Mouse (Mus musculus): ENCODE measurements around the gene Ccar1.
"Not testable (repeated sequence)": the region's sequence is repeated elsewhere in the genome, so short reads cannot be mapped to it uniquely, and the experiment has no call there.

Gene Ccar1

DNA sequence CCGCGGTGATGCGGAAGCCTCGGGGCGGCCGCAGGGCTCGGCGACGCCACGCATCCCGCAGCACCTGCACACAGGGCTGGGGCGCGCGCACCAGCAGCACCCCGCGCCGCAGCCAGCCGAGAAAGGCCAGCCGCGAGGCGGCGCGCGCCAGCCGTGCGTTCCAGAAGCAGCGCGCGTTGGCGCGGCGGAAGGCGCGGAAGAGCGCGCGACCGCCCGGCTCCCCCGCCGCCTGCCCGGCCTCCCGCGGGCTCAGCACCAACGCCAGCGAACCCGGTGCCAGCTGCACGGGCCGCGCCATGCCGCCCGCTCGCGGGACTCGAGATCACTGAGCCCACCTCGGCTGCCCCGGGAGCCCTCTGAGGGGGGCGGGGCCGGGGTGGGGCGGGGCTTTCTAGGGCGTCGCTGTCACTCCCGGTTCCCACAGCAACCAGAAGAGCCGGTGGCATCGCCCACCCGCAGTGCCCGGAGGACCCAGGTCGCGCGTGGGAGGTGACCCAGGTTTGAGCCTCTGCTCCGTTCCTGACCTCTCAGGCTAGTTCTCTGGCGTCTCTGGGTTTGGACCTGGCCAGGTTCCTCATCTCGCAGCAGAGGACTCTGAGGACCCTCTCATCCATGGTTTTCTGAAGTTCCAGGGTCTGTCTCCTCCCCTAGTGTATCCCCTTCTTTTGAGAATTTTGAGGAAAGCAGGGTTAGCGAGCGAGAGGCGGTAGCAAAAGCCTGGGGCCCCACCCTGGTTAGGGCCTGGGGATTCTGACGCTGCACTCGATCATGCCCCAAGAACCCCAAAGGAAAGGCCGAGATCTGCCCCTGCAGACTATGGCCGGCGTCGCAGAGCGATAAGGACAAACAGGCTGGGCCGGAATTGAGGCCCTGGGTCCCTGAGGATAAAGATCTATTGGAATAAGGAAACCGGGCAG, 66.1 kb downstream of the Ccar1 start, which contains the start of gene Stox1:
Stox1 (minus strand) TSS at position 358 of the 917 bp plus-strand sequence.
- DNase-seq (ENCODE audit: low read depth, low spot score): peak; percentile 34

GRCm38 (mm10) chr10:62724936-62725335, 67.2 kb downstream of the Ccar1 start:
- DNase-seq (ENCODE audit: low read depth, low spot score): no peak

- no peak for DNase-seq (ENCODE audit: low read depth, low spot score)
These were observed 69.4 kb downstream of the Ccar1 start for GRCm38 (mm10) chr10:62722701-62723100.

DNA sequence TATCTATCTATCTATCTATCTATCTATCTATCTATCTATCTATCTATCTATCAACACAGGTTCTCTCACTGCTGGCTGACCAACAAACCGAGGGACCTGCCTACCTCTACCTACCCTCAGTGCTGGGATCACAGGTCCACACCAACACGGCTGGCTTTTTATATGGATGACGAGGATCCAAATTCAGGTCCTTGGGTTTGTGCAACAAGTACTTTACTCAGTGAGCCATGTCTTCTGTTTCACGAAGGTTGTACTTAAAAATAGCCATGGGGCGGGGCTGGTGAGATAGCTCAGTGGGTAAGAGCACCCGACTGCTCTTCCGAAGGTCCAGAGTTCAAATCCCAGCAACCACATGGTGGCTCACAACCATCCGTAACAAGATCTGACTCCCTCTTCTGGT, 71.5 kb downstream of the Ccar1 start:
- not testable (repeated sequence) for DNase-seq (ENCODE audit: low read depth, low spot score)

- no peak for DNase-seq (ENCODE audit: low read depth, low spot score)
These were observed 78.6 kb downstream of the Ccar1 start for GRCm38 (mm10) chr10:62713457-62713856.

DNA sequence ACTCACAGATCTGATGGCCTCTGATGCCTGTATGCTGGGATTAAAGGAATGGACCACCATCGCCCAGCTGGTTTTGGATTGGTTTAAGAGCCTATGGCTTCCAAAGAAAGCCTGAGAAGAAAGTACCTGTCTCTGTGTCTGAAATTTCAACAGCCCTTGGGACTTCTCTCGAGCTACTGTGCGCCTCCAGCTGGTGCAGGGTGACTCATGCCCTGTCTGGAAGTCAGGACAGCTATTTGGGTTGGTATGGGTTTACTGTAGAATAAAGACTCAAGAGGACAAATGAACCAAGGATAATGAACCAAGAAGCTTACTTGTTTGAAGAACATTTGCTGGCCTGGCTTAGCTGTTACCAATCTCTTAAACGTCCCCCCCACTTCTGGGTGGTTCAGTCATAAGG, 88.5 kb downstream of the Ccar1 start:
- no peak for DNase-seq (ENCODE audit: low read depth, low spot score)

DNA sequence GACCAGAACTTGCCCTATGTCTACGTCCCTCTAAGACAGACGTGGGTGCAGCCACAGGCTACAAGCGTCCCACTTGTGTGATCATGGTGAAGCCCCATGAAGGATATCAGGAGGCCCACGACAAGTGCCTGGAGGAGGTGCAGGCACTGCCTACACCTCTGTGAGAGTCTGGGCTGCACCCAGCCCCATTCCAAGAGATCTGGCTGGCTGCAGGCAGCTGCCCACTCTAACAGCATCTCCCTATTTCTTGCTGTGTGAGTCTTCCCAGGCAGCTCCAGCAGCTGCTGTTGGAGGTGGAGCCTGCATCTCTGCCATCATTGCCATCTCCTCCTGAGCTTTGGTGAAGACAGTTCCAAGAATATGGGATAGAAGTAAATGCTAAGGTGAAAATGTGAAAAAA, 89.7 kb downstream of the Ccar1 start:
- DNase-seq (ENCODE audit: low read depth, low spot score): no peak
